Mouse (Mus musculus) stomach, embryonic 16.5 days (tissue): ENCODE results near the gene Zpld1. TPM values are rescaled to one million over a fixed set of nuclear protein-coding genes. Genes with fewer than 3 reads are reported as not detected.

Experiments
- ATAC-seq: fragments of 200-750 bp; cut with Nextera tagmentation; 2 replicates; pipeline ENCODE4 v1.8.0; 2017; ENCODE audit warnings: moderate number of reproducible peaks, moderate TSS enrichment; ENCODE audit not compliant: insufficient read depth, low FRiP score
- H3K27ac ChIP-seq: fragments of 300-500 bp; sonication (generic); 2 replicates; pipeline ENCODE4 v1.5.1; 2014; ENCODE audit warnings: low read length
- H3K27me3 ChIP-seq: fragments of 300-500 bp; sonication (generic); 2 replicates; pipeline ENCODE4 v1.6.1; 2014; ENCODE audit warnings: low read length, control low read depth, mixed read lengths; ENCODE audit not compliant: control insufficient read depth, insufficient read depth
- H3K36me3 ChIP-seq: fragments of 300-500 bp; sonication (generic); 2 replicates; pipeline ENCODE4 v1.6.1; 2014; ENCODE audit warnings: low read length; ENCODE audit not compliant: control insufficient read depth, insufficient read depth
- H3K4me1 ChIP-seq: fragments of 300-500 bp; sonication (generic); 2 replicates; pipeline ENCODE4 v1.6.1; 2014; ENCODE audit warnings: low read length, control low read depth, mixed read lengths; ENCODE audit not compliant: control insufficient read depth, insufficient read depth
- H3K4me2 ChIP-seq: fragments of 300-500 bp; sonication (generic); 2 replicates; pipeline ENCODE4 v1.6.1; 2014; ENCODE audit warnings: low read depth, low read length, mixed read lengths
- H3K4me3 ChIP-seq: fragments of 300-500 bp; sonication (generic); replicated peaks from 2 replicates; pipeline ENCODE4 v1.5.1; 2014; ENCODE audit warnings: mild to moderate bottlenecking, low read length
- H3K9ac ChIP-seq: fragments of 300-500 bp; sonication (generic); 2 replicates; pipeline ENCODE4 v1.6.1; 2014; ENCODE audit warnings: low read length
- H3K9me3 ChIP-seq: fragments of 300-500 bp; sonication (generic); replicated peaks from 2 replicates; pipeline ENCODE4 v1.6.1; 2016; ENCODE audit warnings: low read length, control low read depth; ENCODE audit not compliant: control insufficient read depth
- WGBS: fragments of 180-500 bp; shearing (Covaris S2); extraction: QIAGEN DNeasy Blood & Tissue Kit; methylation state at CpG from one replicate; pipeline ENCODE4 v1.1.7; 2014; 5-methylcytosine and 5-hydroxymethylcytosine counted together
- polyA plus RNA-seq: library from polyadenylated mRNA; unstranded; fragments of >200 nt; fragmentation: Nextera tagmentation; extraction: Ambion mirVana; gene quantifications from 2 replicates; pipeline ENCODE4 v1.2.1, GENCODE M21; 2015

The Zpld1 gene
- polyA plus RNA-seq, 1 experiment from 2014 or later = 0.66 TPM

DNA sequence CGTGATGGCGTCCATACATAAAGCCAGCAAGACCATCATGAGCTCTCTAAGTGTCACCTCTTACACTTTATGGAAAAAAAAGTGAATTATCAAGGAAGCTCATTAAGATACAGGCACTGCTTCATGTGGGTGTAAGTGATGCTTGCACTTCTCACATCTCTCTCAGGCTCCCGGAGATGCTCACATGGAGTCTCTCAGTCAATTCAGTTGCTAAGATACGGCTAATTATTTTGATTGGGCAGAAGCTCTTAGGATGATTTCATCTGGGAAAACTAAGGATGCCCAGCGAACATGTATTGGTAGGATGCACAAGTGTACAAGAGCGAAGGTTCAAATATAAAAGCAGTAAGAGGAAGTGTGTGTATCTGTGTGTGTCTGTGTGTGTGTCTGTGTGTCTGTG, 38.1 kb downstream of the Zpld1 start:
- H3K27ac ChIP-seq = no peak overlapping the region
- no peaks in the 10 kb centered on the region for H3K4me1 ChIP-seq
- H3K9ac ChIP-seq = no peak overlapping the region
- ATAC-seq = no peak
- H3K27me3 ChIP-seq = no peaks in the 10 kb centered on the region
- no peaks in the 10 kb centered on the region for H3K36me3 ChIP-seq
- H3K4me2 ChIP-seq = no peak overlapping the region
- 86% methylated on average over 6 of the region's 6 CpGs for WGBS
- no peak overlapping the region for H3K4me3 ChIP-seq
- no peaks in the 10 kb centered on the region for H3K9me3 ChIP-seq

DNA sequence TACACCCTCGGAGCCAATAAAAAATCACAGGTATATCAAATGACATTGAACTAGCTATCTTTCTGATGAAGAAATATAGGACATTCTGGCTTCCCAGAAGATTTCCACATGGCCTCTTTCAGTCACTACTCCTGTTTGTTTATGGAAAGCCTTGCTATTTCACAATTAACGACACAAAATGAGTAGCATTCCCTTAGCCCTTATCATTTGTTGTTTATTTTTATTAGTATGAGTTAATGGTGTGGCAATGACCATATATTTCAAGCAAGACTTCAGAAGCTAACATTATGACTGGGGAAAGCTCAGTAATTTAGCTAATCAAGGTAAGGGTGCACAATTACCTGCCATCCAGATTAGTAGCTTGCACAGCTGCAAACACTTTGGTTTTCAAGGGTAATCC, 56.8 kb downstream of the Zpld1 start:
- no peak overlapping the region for H3K4me3 ChIP-seq
- no peak overlapping the region for H3K4me2 ChIP-seq
- H3K27me3 ChIP-seq = no peaks in the 10 kb centered on the region
- ATAC-seq = no peak
- H3K9me3 ChIP-seq = no peaks in the 10 kb centered on the region
- H3K9ac ChIP-seq = no peak overlapping the region
- H3K27ac ChIP-seq = no peak overlapping the region
- no peaks in the 10 kb centered on the region for H3K36me3 ChIP-seq
- no peaks in the 10 kb centered on the region for H3K4me1 ChIP-seq
- 47% methylated on average over 2 of the region's 2 CpGs for WGBS

DNA sequence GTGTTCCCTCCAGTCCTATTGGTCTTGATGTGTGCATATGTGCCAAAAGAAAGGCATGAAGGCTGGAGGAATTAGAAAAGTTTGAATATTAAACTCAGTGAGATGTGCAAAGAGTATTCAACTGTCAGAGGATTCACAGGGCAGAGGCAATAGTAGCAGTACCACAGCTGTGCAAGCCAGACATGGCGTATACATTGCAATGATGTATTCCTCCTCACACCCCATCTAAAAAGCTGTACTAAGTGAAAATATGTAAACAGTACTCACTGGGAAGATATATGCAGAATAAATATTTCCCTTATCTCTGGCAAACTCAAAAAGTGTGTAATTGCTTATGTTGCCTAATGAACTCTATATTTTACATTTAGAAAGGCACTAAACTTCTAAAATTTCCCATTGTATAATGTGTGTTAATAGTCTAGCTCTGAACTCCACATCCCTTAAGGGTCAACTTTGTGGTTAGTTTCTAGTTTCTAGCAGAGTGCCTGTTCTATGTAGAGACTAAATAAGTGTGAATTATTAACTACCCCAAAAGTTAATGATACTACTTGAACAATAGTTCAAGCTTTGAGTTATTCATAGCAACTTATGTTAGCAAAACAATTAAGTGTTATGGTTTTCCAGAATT, 68.7 kb downstream of the Zpld1 start:
- WGBS = 35% methylated on average over 1 of the region's 1 CpGs
- Histone ChIP-seq H3K4me1 (no peaks in the 10 kb centered on the region), H3K27me3 (no peaks in the 10 kb centered on the region), H3K27ac (peak overlapping the region; percentile 60; the same call in 1 of the 2 replicates), H3K9me3 (no peaks in the 10 kb centered on the region), H3K36me3 (no peaks in the 10 kb centered on the region), H3K4me2 (no peak overlapping the region), H3K9ac (no peak overlapping the region), H3K4me3 (no peak overlapping the region)
- peak; percentile 90 for ATAC-seq

DNA sequence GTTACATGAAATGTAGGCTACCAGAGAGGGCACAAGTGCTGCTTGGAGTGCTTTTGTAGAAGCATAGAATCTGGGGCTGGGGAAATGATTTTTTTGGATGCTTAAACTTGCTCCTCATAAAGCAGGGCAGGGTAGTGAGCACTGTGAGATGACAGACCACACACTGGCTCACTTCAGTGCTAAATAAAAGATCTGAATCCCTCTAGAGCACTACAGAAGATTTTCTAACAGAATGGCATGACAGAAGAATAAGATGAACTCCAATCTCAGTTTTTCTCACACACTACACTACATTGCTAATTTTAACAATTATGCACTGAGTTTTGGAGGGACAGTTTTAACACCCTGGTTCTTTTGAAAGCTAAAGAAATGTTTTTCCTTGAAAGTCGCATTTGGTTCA, 93.8 kb downstream of the Zpld1 start:
- H3K36me3 ChIP-seq = no peaks in the 10 kb centered on the region
- no peak overlapping the region for H3K4me2 ChIP-seq
- WGBS = 91% methylated on average over 1 of the region's 1 CpGs
- no peak overlapping the region for H3K9ac ChIP-seq
- H3K4me3 ChIP-seq = no peak overlapping the region
- ATAC-seq = no peak
- H3K27me3 ChIP-seq = no peaks in the 10 kb centered on the region
- no peaks in the 10 kb centered on the region for H3K4me1 ChIP-seq
- no peaks in the 10 kb centered on the region for H3K9me3 ChIP-seq
- no peak overlapping the region for H3K27ac ChIP-seq

DNA sequence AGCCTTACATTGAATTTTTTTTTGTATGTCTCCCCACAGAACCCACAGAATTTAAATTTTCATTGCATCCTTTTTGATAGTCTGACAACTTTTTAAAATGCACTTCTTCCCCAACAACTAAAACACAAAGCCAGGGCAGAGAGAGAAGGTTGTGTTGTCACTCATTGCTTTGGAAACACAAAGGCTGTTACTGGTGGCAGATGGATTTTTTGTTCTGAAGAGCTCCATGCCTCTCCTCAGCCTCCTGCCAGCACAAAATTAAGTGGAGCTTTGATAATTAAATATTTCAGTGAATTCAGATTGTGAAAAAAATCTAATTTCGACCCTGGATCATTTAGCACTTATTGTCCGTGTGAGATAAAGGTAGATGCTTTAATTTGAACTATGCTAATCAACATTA, 107.4 kb downstream of the Zpld1 start:
- Histone ChIP-seq H3K27me3 (no peaks in the 10 kb centered on the region), H3K27ac (no peak overlapping the region), H3K4me3 (no peak overlapping the region), H3K4me2 (no peak overlapping the region), H3K9ac (no peak overlapping the region), H3K36me3 (no peaks in the 10 kb centered on the region), H3K4me1 (no peaks in the 10 kb centered on the region), H3K9me3 (no peaks in the 10 kb centered on the region)
- WGBS = 76% methylated on average over 2 of the region's 2 CpGs
- no peak for ATAC-seq

DNA sequence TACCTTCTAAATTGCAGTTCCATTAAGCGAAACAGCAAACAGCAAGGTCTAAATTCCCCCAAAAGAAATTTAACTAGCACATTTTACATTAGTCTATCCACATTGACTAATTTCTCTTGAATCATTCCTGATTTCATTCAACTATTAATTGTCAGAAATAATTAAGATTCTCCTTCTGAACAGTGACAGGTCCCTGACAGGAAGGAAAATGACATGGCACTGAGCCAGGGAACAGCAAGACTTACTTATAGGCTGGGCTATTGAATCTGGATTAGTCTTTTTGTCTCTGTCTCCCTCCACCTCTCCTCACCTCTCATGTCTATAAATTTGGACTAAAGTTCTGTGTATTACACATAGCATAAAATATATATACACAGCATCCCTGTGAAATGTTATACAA, 112.4 kb downstream of the Zpld1 start:
- no peak overlapping the region for H3K4me3 ChIP-seq
- H3K9ac ChIP-seq = no peak overlapping the region
- no peak overlapping the region for H3K4me2 ChIP-seq
- no peak for ATAC-seq
- 78% methylated on average over 1 of the region's 1 CpGs for whole genome bisulfite sequencing
- H3K36me3 ChIP-seq = no peaks in the 10 kb centered on the region
- no peaks in the 10 kb centered on the region for H3K9me3 ChIP-seq
- H3K27ac ChIP-seq = no peak overlapping the region
- no peaks in the 10 kb centered on the region for H3K27me3 ChIP-seq
- H3K4me1 ChIP-seq = no peaks in the 10 kb centered on the region
